Comparison of ENCODE assay signal across 8 mouse cellular contexts in genomic region chr4:150914290-150914733, GRCm38 (mm10). TPM values are rescaled to one million over a fixed set of nuclear protein-coding genes. Genes with fewer than 3 reads are reported as not detected.
DNase-seq lines count a peak whose midpoint lies in the region; ATAC-seq and TF ChIP-seq lines count a peak whose summit lies in the region.

Park7 (minus strand) TSS chr4:150914437.
Tnfrsf9 (plus strand) TSS chr4:150914562.

- 0 out of 2 replicates have a peak, but pooled peaks have one; percentile 33 for TF ChIP-seq POLR2A in bone marrow macrophage, adult 2 months (IDR thresholded peaks at IDR 0.05; ENCODE audit: borderline replicate concordance, low read depth, low read length)
- TF ChIP-seq POLR2A in embryonic fibroblast, embryonic 13.5 days (IDR thresholded peaks at IDR 0.05; ENCODE audit: low read depth, low read length): peak; percentile 93
- TF ChIP-seq POLR2A in liver, adult 2 months (IDR thresholded peaks at IDR 0.05; ENCODE audit: extremely low read depth, insufficient read depth, low read length): peak; percentile 76
- peak; percentile 90 for TF ChIP-seq POLR2A in myocyte (IDR thresholded peaks at IDR 0.05; ENCODE audit: insufficient read length, low read depth)

- peak; percentile 99 for DNase-seq in A20 (ENCODE audit: low read depth, low spot score)
- DNase-seq in liver, adult 2 months (ENCODE audit: extremely low read depth, low read depth, low spot score): peak; percentile 93
- peak; percentile 98 for DNase-seq in splenic B cell, adult 2 months (ENCODE audit: low read depth, low spot score)

- peak within 1 kb of the TSS; percentile 48 for H3ac ChIP-seq in myocyte (ENCODE audit: control insufficient read depth, insufficient read length)

- no peaks in the 10 kb centered on the region for H3K36me3 ChIP-seq in heart, embryonic 11.5 days (ENCODE audit: control insufficient read depth, insufficient read depth, low read length)
- no peaks in the 10 kb centered on the region for H3K36me3 ChIP-seq in kidney, embryonic 16.5 days (ENCODE audit: insufficient read depth, low read length)
- H3K36me3 ChIP-seq in liver, adult 2 months (ENCODE audit: control insufficient read depth, insufficient read depth, low read length): no peaks in the 10 kb centered on the region
- no peaks in the 10 kb centered on the region for H3K36me3 ChIP-seq in myocyte (ENCODE audit: control insufficient read depth, insufficient read depth)
- no peaks in the 10 kb centered on the region for H3K36me3 ChIP-seq in splenic B cell, adult 2 months (ENCODE audit: control insufficient read depth, insufficient read depth, low read length, poor library complexity, severe bottlenecking)

- H3K79me2 ChIP-seq in liver, adult 2 months (ENCODE audit: control insufficient read depth, insufficient read depth, low read length): no peaks in the 10 kb centered on the region
- H3K79me2 ChIP-seq in myocyte (ENCODE audit: control insufficient read depth, insufficient read depth): peaks cover 10% of the 10 kb centered on the region

- H3K4me1 ChIP-seq in bone marrow macrophage, adult 2 months (ENCODE audit: control insufficient read depth, insufficient read depth, low read length): peaks cover 29% of the 10 kb centered on the region
- peaks cover 7% of the 10 kb centered on the region for H3K4me1 ChIP-seq in embryonic fibroblast, embryonic 13.5 days (ENCODE audit: control insufficient read depth, insufficient read depth, low read length)
- peaks cover 8% of the 10 kb centered on the region for H3K4me1 ChIP-seq in heart, embryonic 11.5 days (ENCODE audit: control insufficient read depth, insufficient read depth, low read length)
- peaks cover 16% of the 10 kb centered on the region for H3K4me1 ChIP-seq in kidney, embryonic 16.5 days (ENCODE audit: insufficient read depth, low read length)
- H3K4me1 ChIP-seq in liver, adult 2 months (ENCODE audit: control insufficient read depth, insufficient read depth, low read length): peaks cover 8% of the 10 kb centered on the region; the same call in 1 of the 2 replicates

- WGBS in heart, embryonic 11.5 days (ENCODE audit: insufficient replicate concordance): under 1% methylated on average over 48 of the region's 48 CpGs
- under 1% methylated on average over 48 of the region's 48 CpGs for WGBS in kidney, embryonic 16.5 days
- under 1% methylated on average over 48 of the region's 48 CpGs for WGBS in liver, adult 2 months

- H3K4me2 ChIP-seq in heart, embryonic 11.5 days: peak within 1 kb of the TSS; percentile 69
- H3K4me2 ChIP-seq in kidney, embryonic 16.5 days (replicated peaks; ENCODE audit: low read depth, low read length): peak within 1 kb of the TSS; percentile 65
- peak within 1 kb of the TSS; percentile 99 for H3K4me2 ChIP-seq in myocyte (ENCODE audit: low read depth)

- no peaks in the 10 kb centered on the region for H3K27me3 ChIP-seq in heart, embryonic 11.5 days (ENCODE audit: control insufficient read depth, insufficient read depth, low read length)
- H3K27me3 ChIP-seq in kidney, embryonic 16.5 days (ENCODE audit: insufficient read depth, low read length): no peaks in the 10 kb centered on the region
- no peaks in the 10 kb centered on the region for H3K27me3 ChIP-seq in liver, adult 2 months (ENCODE audit: control insufficient read depth, insufficient read depth, low read length)
- H3K27me3 ChIP-seq in myocyte (ENCODE audit: control insufficient read depth, insufficient read depth, insufficient read length): no peaks in the 10 kb centered on the region
- no peaks in the 10 kb centered on the region for H3K27me3 ChIP-seq in splenic B cell, adult 2 months (ENCODE audit: control insufficient read depth, insufficient read depth, low read length, poor library complexity, severe bottlenecking)

- no peaks in the 10 kb centered on the region for H3K9me3 ChIP-seq in heart, embryonic 11.5 days (replicated peaks; ENCODE audit: control insufficient read depth, low read length)
- H3K9me3 ChIP-seq in kidney, embryonic 16.5 days (ENCODE audit: low read length): no peaks in the 10 kb centered on the region

- TF ChIP-seq CTCF in bone marrow macrophage, adult 2 months (IDR thresholded peaks at IDR 0.05; ENCODE audit: low read depth, low read length): no peak
- TF ChIP-seq CTCF in embryonic fibroblast, embryonic 13.5 days (IDR thresholded peaks at IDR 0.05; ENCODE audit: borderline replicate concordance, insufficient read depth, low read length): peak; percentile 54; the same call in 1 of the 2 replicates
- peak; percentile 69 for TF ChIP-seq CTCF in liver, adult 2 months (IDR thresholded peaks at IDR 0.05; ENCODE audit: low read depth, low read length)

- peak within 1 kb of the TSS; percentile 87 for H3K27ac ChIP-seq in bone marrow macrophage, adult 2 months (ENCODE audit: insufficient read depth, low read depth, low read length)
- peak within 1 kb of the TSS; percentile 56 for H3K27ac ChIP-seq in embryonic fibroblast, embryonic 13.5 days (ENCODE audit: insufficient read depth, low read length)
- peak within 1 kb of the TSS; percentile 82 for H3K27ac ChIP-seq in heart, embryonic 11.5 days (ENCODE audit: low read depth, low read length)
- H3K27ac ChIP-seq in kidney, embryonic 16.5 days (ENCODE audit: low read length): peak within 1 kb of the TSS; percentile 92
- H3K27ac ChIP-seq in liver, adult 2 months (replicated peaks; ENCODE audit: insufficient read depth, low read depth, low read length): peak within 1 kb of the TSS; percentile 83

- ATAC-seq in heart, embryonic 11.5 days (replicated peaks; ENCODE audit: insufficient number of reproducible peaks, low FRiP score, low TSS enrichment): peak; percentile 89
- peak; percentile 86 for ATAC-seq in kidney, embryonic 16.5 days (ENCODE audit: low FRiP score, low TSS enrichment)

- H3K9ac ChIP-seq in heart, embryonic 11.5 days (ENCODE audit: low read depth, low read length): peak within 1 kb of the TSS; percentile 83
- peak within 1 kb of the TSS; percentile 73 for H3K9ac ChIP-seq in kidney, embryonic 16.5 days (replicated peaks; ENCODE audit: low read length)
- peak within 1 kb of the TSS; percentile 81 for H3K9ac ChIP-seq in liver, adult 2 months (ENCODE audit: low read depth, low read length)

- peak within 1 kb of the TSS; percentile 78 for H3K4me3 ChIP-seq in bone marrow macrophage, adult 2 months (ENCODE audit: insufficient read depth, low read length)
- peak within 1 kb of the TSS; percentile 78 for H3K4me3 ChIP-seq in embryonic fibroblast, embryonic 13.5 days (ENCODE audit: insufficient read depth, low read length)
- peak within 1 kb of the TSS; percentile 71 for H3K4me3 ChIP-seq in heart, embryonic 11.5 days (ENCODE audit: low read depth, low read length)
- H3K4me3 ChIP-seq in kidney, embryonic 16.5 days (ENCODE audit: low read length): peak within 1 kb of the TSS; percentile 77
- peak within 1 kb of the TSS; percentile 79 for H3K4me3 ChIP-seq in liver, adult 2 months (ENCODE audit: insufficient read depth, low read depth, low read length)
- peak within 1 kb of the TSS; percentile 82 for H3K4me3 ChIP-seq in myocyte

TF ChIP-seq in myocyte, 11 proteins besides CTCF, POLR2A, EP300 and RAD21:
- TF ChIP-seq REST (IDR thresholded peaks at IDR 0.05; ENCODE audit: insufficient read depth, insufficient read length): no peak
- no peak for TF ChIP-seq TCF12 (IDR thresholded peaks at IDR 0.05; ENCODE audit: insufficient read depth, poor library complexity, severe bottlenecking)
- no peak for TF ChIP-seq TCF3 (IDR thresholded peaks at IDR 0.05; ENCODE audit: insufficient read length, low read depth)
- TF ChIP-seq MYOD1 (IDR thresholded peaks at IDR 0.05; ENCODE audit: control insufficient read depth in 1 of 3, insufficient read length in 2 of 3, low read depth in 2 of 3): no peak
- peak; percentile 97 for TF ChIP-seq POLR2AphosphoS2 (IDR thresholded peaks at IDR 0.05; ENCODE audit: insufficient read length, low read depth)
- TF ChIP-seq MYOG (IDR thresholded peaks at IDR 0.05; ENCODE audit: control insufficient read depth in 1 of 3, insufficient read depth in 1 of 3, insufficient read length in 2 of 3, low read depth in 2 of 3): no peak
- TF ChIP-seq SRF (IDR thresholded peaks at IDR 0.05; ENCODE audit: control insufficient read depth, insufficient read length, low read depth): no peak
- TF ChIP-seq E2F4 (IDR thresholded peaks at IDR 0.05; ENCODE audit: insufficient read depth): peak; percentile 63
- TF ChIP-seq CEBPB (IDR thresholded peaks at IDR 0.05; ENCODE audit: insufficient read depth, poor library complexity, severe bottlenecking): no peak
- no peak for TF ChIP-seq MAX (IDR thresholded peaks at IDR 0.05; ENCODE audit: low read depth)
- TF ChIP-seq USF1 (IDR thresholded peaks at IDR 0.05; ENCODE audit: low read depth): no peak

RNA-seq across cellular contexts. Expression of gene Park7, which starts in this region (rescaled TPM):
- polyA plus RNA-seq in bone marrow macrophage, adult 2 months (2012; ENCODE audit: insufficient read depth, insufficient read length, missing spikeins): 92.2 and 96.0 TPM in 2 replicates
- 102 and 121 TPM in 2 replicates for polyA plus RNA-seq in embryonic fibroblast, embryonic 13.5 days (2011; ENCODE audit: insufficient read length, low read depth, missing spikeins)
- polyA plus RNA-seq in heart, embryonic 11.5 days (2014; fragmentation: Nextera tagmentation; extraction: Ambion mirVana): 360 and 371 TPM in 2 replicates
- 404 and 421 TPM in 2 replicates for polyA plus RNA-seq in kidney, embryonic 16.5 days (2015; fragmentation: Nextera tagmentation; extraction: Ambion mirVana)
- total RNA-seq in liver, adult 2 months (2014; rRNA removed): 281 and 324 TPM in 2 replicates
- 148 and 191 TPM in 2 replicates for polyA plus RNA-seq in liver, adult 2 months (2012; rRNA removed)
- polyA plus RNA-seq in myocyte (2012; fragmentation: generic; extraction: Trizol): 312 TPM

RNA-seq across cellular contexts. Expression of gene Tnfrsf9, which starts in this region (rescaled TPM):
- polyA plus RNA-seq in bone marrow macrophage, adult 2 months (2012; ENCODE audit: insufficient read depth, insufficient read length, missing spikeins): not detected in 2 replicates
- polyA plus RNA-seq in embryonic fibroblast, embryonic 13.5 days (2011; ENCODE audit: insufficient read length, low read depth, missing spikeins): 0.33 and 0.58 TPM in 2 replicates
- polyA plus RNA-seq in heart, embryonic 11.5 days (2014; fragmentation: Nextera tagmentation; extraction: Ambion mirVana): 0.11 and 0.29 TPM in 2 replicates
- polyA plus RNA-seq in kidney, embryonic 16.5 days (2015; fragmentation: Nextera tagmentation; extraction: Ambion mirVana): 0.26 and 0.40 TPM in 2 replicates
- 0.07 and 0.09 TPM in 2 replicates for total RNA-seq in liver, adult 2 months (2014; rRNA removed)
- polyA plus RNA-seq in liver, adult 2 months (2012; rRNA removed): 0.05 and 0.15 TPM in 2 replicates
- polyA plus RNA-seq in myocyte (2012; fragmentation: generic; extraction: Trizol): 0.31 TPM

Comparison
In these comparisons a context has a peak if more than half of its experiments do, and no peak if none do; other contexts are left out.
1. Peak in every context shown above with its lines: DNase-seq, ATAC-seq, H3K4me3 ChIP-seq and H3K27ac ChIP-seq.
2. POLR2A ChIP-seq: peak in every context shown above with its lines; median percentile 93 in embryonic fibroblast, embryonic 13.5 days; 90 in myocyte; 76 in liver, adult 2 months; 33 in bone marrow macrophage, adult 2 months.